Mouse (Mus musculus) midbrain, embryonic 11.5 days (tissue): ENCODE measurements at regions not wholly inside any gene's neighbourhood (a gene's known extent, or its start where the extent isn't known, plus 50 kb on each side); places are given as distances from the start of the nearest gene placed in this dataset.
A peak's percentile ranks its signal among the peaks of the same experiment; 100 is the strongest.

Experiments
- ATAC-seq: fragments of 200-750 bp; cut with Nextera tagmentation; 2 replicates; pipeline ENCODE4 v1.8.0; 2017; ENCODE audit warnings: moderate TSS enrichment, moderate library complexity; ENCODE audit not compliant: low FRiP score
- DNase-seq: peaks from one replicate; pipeline ENCODE4 v3.0.0; 2015; ENCODE audit warnings: low spot score; ENCODE audit errors: missing footprints
- H3K27ac ChIP-seq: fragments of 300-500 bp; sonication (generic); 2 replicates; pipeline ENCODE4 v1.5.1; 2014; ENCODE audit warnings: low read depth, low read length
- H3K27me3 ChIP-seq: fragments of 300-500 bp; sonication (generic); 2 replicates; pipeline ENCODE4 v1.6.1; 2014; ENCODE audit warnings: mild to moderate bottlenecking, low read length, moderate library complexity, mixed read lengths; ENCODE audit not compliant: control insufficient read depth, insufficient read depth
- H3K36me3 ChIP-seq: fragments of 300-500 bp; sonication (generic); 2 replicates; pipeline ENCODE4 v1.6.1; 2014; ENCODE audit warnings: mild to moderate bottlenecking, low read length, moderate library complexity, mixed read lengths; ENCODE audit not compliant: control insufficient read depth, insufficient read depth
- H3K4me1 ChIP-seq: fragments of 300-500 bp; sonication (generic); 2 replicates; pipeline ENCODE4 v1.6.1; 2014; ENCODE audit warnings: low read length; ENCODE audit not compliant: control insufficient read depth, insufficient read depth
- H3K4me2 ChIP-seq: fragments of 300-500 bp; sonication (generic); 2 replicates; pipeline ENCODE4 v1.6.1; 2014; ENCODE audit warnings: mild to moderate bottlenecking, moderate library complexity
- H3K4me3 ChIP-seq: fragments of 300-500 bp; sonication (generic); 2 replicates; pipeline ENCODE4 v1.5.1; 2014; ENCODE audit warnings: low read depth, low read length
- H3K9ac ChIP-seq: fragments of 300-500 bp; sonication (generic); 2 replicates; pipeline ENCODE4 v1.6.1; 2014; ENCODE audit warnings: low read length
- H3K9me3 ChIP-seq: fragments of 300-500 bp; sonication (generic); 2 replicates; pipeline ENCODE4 v1.6.1; 2016; ENCODE audit warnings: low read length; ENCODE audit not compliant: control insufficient read depth
- WGBS: fragments of 180-500 bp; shearing (Covaris S2); extraction: QIAGEN DNeasy Blood & Tissue Kit; methylation state at CpG from one replicate; pipeline ENCODE4 v1.1.7; 2014; 5-methylcytosine and 5-hydroxymethylcytosine counted together

DNA sequence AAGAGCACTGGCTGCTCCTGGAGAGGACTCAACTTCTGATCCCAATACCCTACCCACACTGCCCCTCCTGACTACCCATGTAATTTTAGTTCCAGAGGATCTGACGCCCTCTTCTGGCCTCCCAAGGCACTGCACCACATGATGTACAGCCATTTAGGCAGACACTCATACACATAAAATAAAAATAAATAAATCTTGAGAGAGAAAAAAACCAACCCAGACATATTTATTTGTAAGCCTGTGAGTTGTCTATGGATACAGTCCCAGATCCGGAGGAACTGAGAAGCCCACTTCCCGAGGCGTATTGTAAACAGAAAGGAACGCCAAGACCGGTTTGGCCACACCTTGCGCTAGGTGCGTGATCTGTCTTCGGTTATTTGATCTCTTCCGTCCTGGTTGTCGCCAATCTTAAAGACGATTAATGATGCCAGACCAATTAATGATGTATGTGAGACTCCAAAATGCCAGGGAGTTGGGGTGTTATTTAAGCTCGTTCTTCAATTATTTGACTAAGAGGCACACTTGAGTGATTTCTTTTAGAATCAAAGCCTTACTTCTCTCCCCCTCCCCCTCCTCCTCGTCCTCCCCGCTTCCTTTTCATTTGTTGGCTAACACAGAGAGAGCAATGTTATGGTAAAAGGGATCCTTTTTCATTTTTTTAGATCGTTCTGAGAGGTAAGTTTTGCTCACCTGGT, 118.7 kb upstream of the Zfp217 start:
- whole genome bisulfite sequencing = 10% methylated on average over 16 of the region's 16 CpGs
- no peaks in the 10 kb centered on the region for H3K27me3 ChIP-seq
- no peaks in the 10 kb centered on the region for H3K9me3 ChIP-seq
- peaks cover 4% of the 10 kb centered on the region; the same call in 1 of the 2 replicates for H3K4me1 ChIP-seq
- ATAC-seq = no peak; the same call in 1 of the 2 replicates
- H3K4me3 ChIP-seq = peak overlapping the region; percentile 12; the same call in 1 of the 2 replicates
- no peaks in the 10 kb centered on the region for H3K36me3 ChIP-seq
- peak; percentile 91 for DNase-seq
- H3K4me2 ChIP-seq = peak overlapping the region; percentile 43
- no peak overlapping the region for H3K27ac ChIP-seq
- H3K9ac ChIP-seq = peak overlapping the region; percentile 34

DNA sequence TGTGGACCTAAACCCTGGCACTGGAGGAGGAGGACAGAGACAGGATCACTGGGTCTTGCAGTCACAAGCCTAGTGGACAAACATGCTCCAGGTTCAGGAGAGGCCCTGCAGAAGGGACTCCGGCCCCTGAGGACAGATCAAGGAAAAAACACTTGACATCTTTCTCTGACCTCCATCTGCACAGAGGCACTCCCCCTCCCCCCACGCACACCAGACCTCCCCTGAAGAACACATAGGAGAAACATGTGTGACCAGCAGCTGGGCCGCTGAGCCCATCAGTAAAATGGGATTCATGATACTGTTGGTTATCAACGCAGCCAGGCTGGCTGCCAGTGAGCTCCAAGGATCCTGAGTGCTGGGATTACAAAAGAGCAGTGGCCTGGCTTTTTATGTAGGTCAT, 115.7 kb upstream of the Zfp217 start:
- H3K4me1 ChIP-seq = peaks cover 4% of the 10 kb centered on the region; the same call in 1 of the 2 replicates
- no peak overlapping the region for H3K4me3 ChIP-seq
- no peak overlapping the region for H3K27ac ChIP-seq
- peaks cover 2% of the 10 kb centered on the region; the same call in 1 of the 2 replicates for H3K9me3 ChIP-seq
- 50% methylated on average over 4 of the region's 4 CpGs for WGBS
- ATAC-seq (no peak), DNase-seq (no peak)
- no peak overlapping the region for H3K4me2 ChIP-seq
- no peaks in the 10 kb centered on the region for H3K27me3 ChIP-seq
- no peak overlapping the region for H3K9ac ChIP-seq
- no peaks in the 10 kb centered on the region for H3K36me3 ChIP-seq

DNA sequence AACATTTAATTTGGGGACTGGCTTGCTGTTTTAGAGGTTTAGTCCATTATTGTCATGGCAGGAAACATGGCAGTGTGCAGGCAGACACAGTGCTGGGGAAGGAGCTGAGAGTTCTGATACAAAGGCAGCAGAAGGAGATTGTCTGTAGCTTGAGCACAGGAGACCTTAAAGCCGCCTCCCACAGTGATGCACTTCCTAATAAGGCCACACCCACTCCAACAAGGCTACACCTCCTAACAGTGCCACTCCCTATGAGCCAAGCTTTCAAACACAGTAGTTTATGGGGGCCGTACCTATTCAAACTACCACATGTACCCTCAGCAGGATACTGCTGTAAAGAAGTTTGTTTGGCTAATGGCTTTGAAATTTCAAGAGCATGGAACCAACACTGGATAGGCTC, 113.3 kb upstream of the Zfp217 start:
- no peak overlapping the region for H3K27ac ChIP-seq
- DNase-seq (no peak), ATAC-seq (no peak)

GRCm38 (mm10) chr2:170259662-170260457, 112.0 kb upstream of the Zfp217 start:
- ATAC-seq (no peak), DNase-seq (no peak)
- Histone ChIP-seq H3K36me3 (no peaks in the 10 kb centered on the region), H3K27ac (no peak overlapping the region), H3K9me3 (peaks cover 2% of the 10 kb centered on the region; the same call in 1 of the 2 replicates), H3K4me2 (no peak overlapping the region), H3K9ac (no peak overlapping the region), H3K27me3 (no peaks in the 10 kb centered on the region), H3K4me1 (0 out of 2 replicates have a peak, but pooled peaks cover 2% of the 10 kb centered on the region), H3K4me3 (no peak overlapping the region)
- 95% methylated on average over 10 of the region's 10 CpGs for WGBS

More for the DNA sequence above, 113.3 kb upstream of the Zfp217 start:
- H3K27me3 ChIP-seq = no peaks in the 10 kb centered on the region
- H3K36me3 ChIP-seq = no peaks in the 10 kb centered on the region
- H3K4me2 ChIP-seq = no peak overlapping the region
- 0 out of 2 replicates have a peak, but pooled peaks cover 2% of the 10 kb centered on the region for H3K4me1 ChIP-seq
- no peak overlapping the region for H3K4me3 ChIP-seq
- WGBS = 91% methylated on average over 2 of the region's 2 CpGs
- no peak overlapping the region for H3K9ac ChIP-seq
- H3K9me3 ChIP-seq = peaks cover 2% of the 10 kb centered on the region; the same call in 1 of the 2 replicates

- no peak for DNase-seq
- ATAC-seq = no peak
- no peak overlapping the region for H3K4me2 ChIP-seq
Observed at GRCm38 (mm10) chr2:170258367-170258766, 110.5 kb upstream of the Zfp217 start.

GRCm38 (mm10) chr2:170257671-170258235, 109.8 kb upstream of the Zfp217 start:
- Histone ChIP-seq H3K27me3 (no peaks in the 10 kb centered on the region), H3K27ac (no peak overlapping the region), H3K4me1 (no peaks in the 10 kb centered on the region), H3K36me3 (no peaks in the 10 kb centered on the region), H3K4me2 (no peak overlapping the region), H3K9me3 (peaks cover 2% of the 10 kb centered on the region; the same call in 1 of the 2 replicates), H3K9ac (no peak overlapping the region), H3K4me3 (no peak overlapping the region)
- DNase-seq (no peak), ATAC-seq (no peak)
- WGBS = 94% methylated on average over 5 of the region's 5 CpGs

More at GRCm38 (mm10) chr2:170258367-170258766, 110.5 kb upstream of the Zfp217 start:
- Histone ChIP-seq H3K4me1 (no peaks in the 10 kb centered on the region), H3K4me3 (no peak overlapping the region), H3K27ac (no peak overlapping the region), H3K36me3 (no peaks in the 10 kb centered on the region), H3K9ac (no peak overlapping the region), H3K9me3 (peaks cover 2% of the 10 kb centered on the region; the same call in 1 of the 2 replicates), H3K27me3 (no peaks in the 10 kb centered on the region)
- 80% methylated on average over 13 of the region's 13 CpGs for WGBS

DNA sequence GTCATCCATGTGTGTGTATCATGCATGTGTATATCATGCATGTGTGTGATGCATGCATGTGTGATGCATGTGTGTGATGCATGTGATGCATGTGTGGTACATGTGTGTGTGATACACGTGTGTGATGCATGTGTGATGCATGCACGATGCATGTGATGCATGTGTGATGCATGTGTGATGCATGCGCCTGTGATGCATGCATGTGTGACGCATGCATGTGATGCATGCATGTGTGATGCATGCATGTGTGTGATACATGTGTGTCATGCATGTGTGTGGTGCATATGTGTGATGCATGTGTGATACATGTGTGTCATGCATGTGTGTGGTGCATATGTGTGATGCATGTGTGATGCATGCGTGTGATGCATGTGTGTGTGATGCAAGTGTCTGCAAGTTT, 108.1 kb upstream of the Zfp217 start:
- H3K9me3 ChIP-seq = peaks cover 2% of the 10 kb centered on the region; the same call in 1 of the 2 replicates
- 83% methylated on average over 5 of the region's 5 CpGs for WGBS
- no peak overlapping the region for H3K27ac ChIP-seq
- ATAC-seq (no peak), DNase-seq (no peak)
- no peaks in the 10 kb centered on the region for H3K36me3 ChIP-seq
- H3K9ac ChIP-seq = no peak overlapping the region
- H3K27me3 ChIP-seq = no peaks in the 10 kb centered on the region
- H3K4me3 ChIP-seq = no peak overlapping the region
- no peak overlapping the region for H3K4me2 ChIP-seq
- no peaks in the 10 kb centered on the region for H3K4me1 ChIP-seq

- Histone ChIP-seq H3K4me1 (no peaks in the 10 kb centered on the region), H3K27me3 (no peaks in the 10 kb centered on the region), H3K4me3 (no peak overlapping the region), H3K9me3 (peaks cover under 1% of the 10 kb centered on the region; the same call in 1 of the 2 replicates), H3K36me3 (no peaks in the 10 kb centered on the region), H3K9ac (no peak overlapping the region), H3K4me2 (no peak overlapping the region), H3K27ac (no peak overlapping the region)
- ATAC-seq (no peak), DNase-seq (no peak)
- WGBS = 98% methylated on average over 2 of the region's 2 CpGs
Observed at GRCm38 (mm10) chr2:170255533-170255932, 107.6 kb upstream of the Zfp217 start.
